Mouse (Mus musculus): Measurements from ENCODE around the gene Ccnf.

The Ccnf gene

DNA sequence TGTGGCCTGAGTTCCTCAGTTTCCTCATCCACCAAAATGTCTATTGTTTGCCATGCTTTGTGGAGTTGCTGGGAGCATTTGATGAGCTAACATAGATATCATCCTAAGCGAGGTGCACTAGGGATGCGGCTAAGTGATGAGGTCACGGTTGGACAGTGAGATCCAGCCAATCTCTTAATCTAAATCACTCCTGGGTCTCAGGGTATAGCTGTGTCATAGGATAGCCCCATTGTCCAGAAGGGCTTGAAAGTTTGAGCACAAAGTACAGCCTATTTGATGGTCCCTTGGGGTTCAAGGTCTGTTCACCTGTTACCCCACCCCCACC, 41.4 kb downstream of the Ccnf start:
- TF ChIP-seq GATA4 (IDR thresholded peaks at IDR 0.05; ENCODE audit: insufficient replicate concordance, low read length): no peak

DNA sequence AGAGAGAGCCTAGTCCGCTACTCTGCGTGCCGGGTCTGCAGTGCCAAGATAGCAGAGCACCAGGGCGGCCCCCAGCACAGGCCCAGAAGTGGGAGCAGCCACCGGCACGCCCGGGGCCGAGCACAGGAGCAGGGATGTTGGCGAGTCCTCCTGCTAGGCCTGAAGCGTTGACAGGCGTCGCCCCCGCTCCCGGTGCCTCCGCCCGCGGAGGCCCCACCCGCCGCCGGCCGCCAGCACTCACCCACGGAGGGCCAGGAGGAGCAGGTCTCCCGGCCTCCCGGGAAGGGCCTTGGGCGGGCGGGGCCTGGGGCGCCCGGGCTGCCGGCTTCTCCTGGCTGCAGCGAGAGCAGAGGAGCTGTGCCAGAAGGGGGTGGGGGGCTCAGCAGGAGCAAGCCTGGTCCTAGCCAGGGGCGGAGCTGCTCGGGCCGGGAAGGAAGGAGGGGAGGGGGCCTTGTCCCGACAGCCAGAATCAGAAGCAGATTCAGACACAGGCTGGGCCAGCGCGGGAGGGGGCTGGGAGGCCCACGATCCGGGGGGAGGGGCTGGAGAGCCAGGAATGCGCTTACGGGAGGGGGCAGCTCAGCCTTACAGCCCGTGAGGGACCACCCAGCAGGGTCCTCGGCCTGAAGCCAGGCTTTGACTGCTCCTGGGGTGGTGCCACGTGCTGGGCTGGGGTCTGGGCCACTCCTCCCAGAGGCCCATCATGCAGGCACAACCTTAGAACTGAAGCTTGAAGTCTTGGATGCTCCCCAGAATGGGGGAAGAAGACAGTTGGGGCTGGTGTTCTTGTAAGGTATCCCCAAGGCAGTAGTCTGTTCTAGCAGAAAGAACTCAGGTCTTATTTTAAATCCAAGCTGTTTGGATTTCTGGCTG, 42.0 kb downstream of the Ccnf start, which contains the start of gene Ntn3:
Ntn3 (minus strand) TSS at position 489 of the 873 bp plus-strand sequence.
- no peak for TF ChIP-seq GATA4 (IDR thresholded peaks at IDR 0.05; ENCODE audit: insufficient replicate concordance, low read length)

DNA sequence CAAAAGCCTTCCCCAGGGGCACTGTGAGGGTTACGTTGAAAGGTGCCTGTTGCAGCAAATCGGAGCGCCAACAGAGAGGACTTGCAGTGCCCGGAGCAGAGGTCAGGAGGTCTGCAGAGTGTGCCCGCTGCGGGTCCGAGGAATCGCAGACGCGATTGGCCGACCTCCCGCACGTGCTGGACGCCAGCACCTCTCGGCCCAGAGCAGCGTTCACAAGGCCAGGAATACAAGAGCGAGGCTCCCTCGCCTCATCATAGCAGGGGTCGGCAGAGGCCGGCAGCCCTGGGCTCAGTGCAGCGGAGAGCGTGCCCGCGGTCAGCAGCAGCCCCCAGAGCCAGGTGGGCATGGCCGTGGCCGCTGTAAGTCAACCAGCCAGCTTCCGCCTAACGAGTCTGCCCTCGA, 42.6 kb downstream of the Ccnf start:
- no peak for TF ChIP-seq GATA4 (IDR thresholded peaks at IDR 0.05; ENCODE audit: insufficient replicate concordance, low read length)

DNA sequence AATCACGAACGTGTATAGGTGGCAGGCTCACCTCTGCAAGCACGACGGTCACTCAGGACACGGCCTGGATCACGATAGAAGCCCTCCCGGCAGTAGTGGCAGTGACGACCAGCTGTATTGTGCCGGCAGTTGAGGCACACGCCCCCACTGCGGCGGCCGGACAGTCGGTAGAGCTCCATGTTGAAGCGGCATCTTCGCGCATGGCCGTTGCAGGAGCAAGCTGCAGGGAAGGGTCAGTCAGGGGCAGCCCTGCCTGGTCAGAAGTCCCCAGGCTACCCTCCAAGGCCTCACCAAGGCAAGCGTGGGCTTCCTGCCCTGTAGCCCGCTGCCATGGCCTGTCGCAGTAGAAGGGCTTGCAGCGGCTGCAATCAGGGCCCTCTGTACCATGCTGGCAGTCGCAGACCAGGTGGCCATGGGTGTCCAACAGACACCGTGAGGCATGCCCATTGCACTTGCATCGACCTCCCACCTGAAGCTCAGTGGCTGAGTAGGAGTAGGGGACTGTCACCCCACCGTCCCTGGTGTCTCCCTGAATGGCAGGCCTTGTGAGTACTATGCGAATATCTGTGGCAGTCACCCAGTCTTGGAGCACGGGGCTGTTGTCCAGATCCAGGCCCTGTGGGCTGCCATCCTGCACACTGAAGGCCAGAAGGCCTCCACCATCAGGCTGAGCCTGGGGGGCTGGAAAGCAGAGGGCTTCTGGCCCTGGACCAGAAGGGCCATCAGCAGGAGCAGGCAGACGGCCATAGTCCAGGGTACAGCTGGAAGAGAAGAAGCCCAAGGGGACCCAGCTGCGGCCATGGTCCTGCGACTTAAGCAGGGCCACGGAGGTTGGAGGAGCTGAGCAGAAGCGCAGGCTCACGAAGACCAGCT, 43.3 kb downstream of the Ccnf start:
- no peak for TF ChIP-seq GATA4 (IDR thresholded peaks at IDR 0.05; ENCODE audit: insufficient replicate concordance, low read length)

DNA sequence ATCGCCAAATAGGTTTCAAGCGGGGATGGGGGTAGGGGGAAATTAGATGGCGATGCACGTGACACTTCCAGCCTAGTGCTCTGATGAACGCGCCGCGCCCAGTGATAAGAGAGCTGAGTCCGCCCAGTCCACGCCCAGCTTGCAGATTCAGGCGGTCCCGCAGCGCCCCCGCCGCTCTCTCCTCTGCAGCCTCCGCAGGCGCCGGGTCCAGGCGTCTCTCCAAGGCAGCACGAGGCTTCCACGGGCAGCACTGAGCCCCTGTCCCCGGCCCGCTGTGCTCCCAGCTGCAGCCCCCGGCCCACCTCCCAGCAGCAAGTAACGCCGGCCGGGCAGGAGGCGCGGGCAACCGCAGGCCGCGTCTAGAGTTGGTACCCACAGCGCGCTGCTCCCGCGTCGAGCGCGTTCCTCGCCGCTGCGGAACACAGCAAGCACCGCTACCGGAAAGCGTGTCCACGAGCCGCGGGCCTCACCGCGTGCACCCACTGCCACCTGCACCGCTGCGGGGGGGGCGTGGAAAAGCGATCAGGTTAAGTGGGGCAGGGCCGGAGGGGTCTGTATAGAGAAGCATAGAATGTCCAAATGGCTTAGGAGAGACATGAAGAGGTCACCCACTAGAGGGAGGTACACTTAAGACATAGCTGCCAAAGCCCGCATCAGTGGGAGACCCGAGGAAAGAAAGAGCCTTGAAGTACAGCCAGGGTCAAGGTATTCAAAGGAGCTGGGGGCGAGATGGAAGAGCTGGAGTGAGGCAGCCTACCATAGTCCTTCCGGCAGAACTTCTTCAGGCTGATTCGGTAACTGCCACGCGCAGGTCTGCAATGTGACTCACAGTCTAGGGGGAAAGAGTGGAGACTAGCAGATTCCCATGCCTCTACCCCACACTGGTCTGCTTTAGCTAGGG, 44.6 kb downstream of the Ccnf start:
- TF ChIP-seq GATA4 (IDR thresholded peaks at IDR 0.05; ENCODE audit: insufficient replicate concordance, low read length): peak; percentile 49; the same call in 1 of the 2 replicates

DNA sequence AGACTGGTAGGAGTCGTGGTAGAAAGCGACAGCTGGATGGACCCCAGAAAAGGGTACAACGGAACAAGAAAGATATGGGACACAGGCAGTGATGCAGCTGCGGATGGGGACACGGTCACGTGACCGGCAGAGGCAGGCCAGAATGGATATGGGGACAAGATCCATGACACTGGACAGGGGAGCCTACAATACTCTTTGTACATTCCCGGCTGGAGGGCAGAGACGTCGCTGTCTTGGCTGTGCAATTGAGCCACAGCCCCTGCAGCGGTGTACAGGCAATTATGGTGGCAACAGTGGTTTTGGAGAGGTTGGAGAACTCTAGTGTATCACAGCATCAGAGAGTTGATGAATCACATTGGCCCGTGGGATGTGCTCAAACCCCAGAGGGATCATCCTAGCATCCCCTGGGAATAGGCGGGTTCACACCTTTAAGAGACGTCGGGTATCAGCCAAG, 45.3 kb downstream of the Ccnf start:
- no peak for TF ChIP-seq GATA4 (IDR thresholded peaks at IDR 0.05; ENCODE audit: insufficient replicate concordance, low read length)

DNA sequence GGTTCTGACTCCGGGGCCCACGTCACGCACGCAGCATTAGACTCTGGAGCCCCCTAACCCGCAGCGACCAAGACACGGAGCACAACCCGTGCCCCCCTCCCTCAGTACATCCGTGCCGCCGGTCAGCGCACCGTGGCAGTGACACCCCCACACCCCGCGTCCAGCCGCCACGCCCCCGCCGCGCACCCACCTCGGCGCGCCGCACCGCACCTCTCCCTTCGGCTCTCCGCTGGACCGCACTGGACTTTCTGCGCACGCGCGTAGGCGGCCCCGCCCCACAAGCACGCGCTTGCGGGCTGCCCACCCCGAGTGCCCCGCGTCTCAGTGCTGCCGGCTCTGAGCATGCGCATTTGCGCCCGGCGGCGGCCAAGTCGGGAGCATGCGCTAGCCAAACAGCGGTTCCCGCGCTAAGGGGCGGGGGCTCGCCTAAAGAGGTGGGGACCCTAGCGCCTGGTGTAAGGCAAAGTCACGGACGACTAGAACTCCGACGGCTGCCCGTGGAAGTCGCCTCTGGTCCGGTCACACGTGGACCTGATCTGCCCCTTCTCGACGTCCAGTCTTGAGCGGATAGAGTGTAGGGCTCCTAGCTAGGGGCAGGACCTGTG, 45.9 kb downstream of the Ccnf start, which contains the start of gene Tbc1d24:
Tbc1d24 (minus strand) TSS at position 279 of the 605 bp plus-strand sequence.
- TF ChIP-seq GATA4 (IDR thresholded peaks at IDR 0.05; ENCODE audit: insufficient replicate concordance, low read length): no peak

DNA sequence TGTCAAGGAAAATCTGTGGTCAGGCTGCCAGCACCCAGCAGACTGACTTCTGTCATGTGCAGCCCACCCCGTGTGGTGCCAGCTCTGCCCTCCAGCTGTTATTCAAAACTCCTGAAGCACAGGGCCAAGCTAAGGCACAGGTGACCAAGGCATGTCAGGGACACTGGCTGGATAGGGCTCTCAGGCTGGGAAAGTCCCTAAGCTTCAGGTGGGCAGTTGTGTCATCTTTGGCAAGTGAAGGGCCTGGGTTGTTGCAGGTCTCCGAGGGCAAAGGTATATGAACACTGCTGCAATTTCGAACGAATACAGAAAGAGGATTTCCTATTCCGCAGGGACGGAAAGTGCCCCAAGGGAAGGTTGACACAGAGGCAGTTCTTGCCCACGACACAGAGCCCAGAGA, 46.4 kb downstream of the Ccnf start:
- no peak for TF ChIP-seq GATA4 (IDR thresholded peaks at IDR 0.05; ENCODE audit: insufficient replicate concordance, low read length)

DNA sequence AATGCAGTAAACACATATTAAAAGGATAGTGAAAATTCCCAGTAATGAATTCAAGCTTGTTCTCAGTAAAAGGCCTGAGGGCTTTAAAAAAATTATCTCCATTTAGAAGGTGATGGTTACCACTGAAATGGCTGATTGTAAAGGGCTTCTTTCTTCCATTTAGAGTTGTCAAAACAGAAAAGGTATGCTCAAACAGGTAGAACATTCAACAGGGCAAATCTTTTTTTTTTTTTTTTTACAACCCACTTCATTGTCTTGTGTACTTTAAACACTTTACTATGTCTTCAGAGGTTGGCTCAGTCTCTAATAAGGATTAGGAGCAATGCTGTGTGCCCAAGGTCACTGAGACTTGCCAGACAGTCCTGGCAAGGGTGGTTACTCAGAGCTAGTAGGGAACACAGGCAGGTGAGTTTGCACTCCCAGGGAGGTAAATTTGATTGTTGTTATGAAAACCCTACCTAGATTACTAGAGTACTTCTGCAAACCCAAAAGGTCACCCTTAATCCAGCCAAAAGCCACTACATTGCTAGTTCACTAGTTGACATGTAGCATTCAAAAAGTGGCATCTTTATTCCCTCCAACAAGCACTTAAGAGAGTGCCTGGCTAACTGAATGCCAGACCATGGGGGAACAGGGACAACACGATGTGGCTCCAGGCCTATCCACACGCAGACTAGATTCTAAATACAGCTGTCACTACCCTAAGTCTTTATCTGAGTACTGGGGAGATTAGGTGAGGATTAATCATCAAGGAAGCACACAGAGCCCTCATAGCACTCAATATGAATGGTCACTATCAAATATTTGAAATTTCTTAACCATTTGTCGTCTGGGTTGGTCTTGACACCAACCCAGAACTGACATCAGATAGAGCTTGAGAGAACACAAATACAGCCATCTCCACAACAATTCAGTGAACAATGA, 47.4 kb downstream of the Ccnf start:
- no peak for TF ChIP-seq GATA4 (IDR thresholded peaks at IDR 0.05; ENCODE audit: insufficient replicate concordance, low read length)

DNA sequence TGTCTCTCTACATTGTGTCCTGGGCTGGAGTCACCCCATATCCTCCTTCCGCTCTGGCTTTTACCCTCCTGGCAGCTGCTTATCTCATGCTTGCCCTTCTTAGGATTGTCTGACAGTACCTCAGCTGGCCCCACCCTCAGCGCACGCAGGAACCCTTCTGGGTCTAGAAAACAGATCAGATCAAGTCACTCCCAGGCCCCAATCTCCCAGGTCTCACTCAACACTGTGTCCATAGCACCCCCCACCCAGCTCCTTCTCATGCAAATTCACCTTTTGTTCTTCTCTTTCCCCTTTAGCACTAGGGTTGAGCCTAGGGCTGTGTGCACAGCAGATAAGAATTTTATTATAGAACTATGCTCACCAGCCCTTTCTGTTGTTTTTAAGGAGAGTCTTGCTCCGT, 48.2 kb downstream of the Ccnf start:
- no peak for TF ChIP-seq GATA4 (IDR thresholded peaks at IDR 0.05; ENCODE audit: insufficient replicate concordance, low read length)

DNA sequence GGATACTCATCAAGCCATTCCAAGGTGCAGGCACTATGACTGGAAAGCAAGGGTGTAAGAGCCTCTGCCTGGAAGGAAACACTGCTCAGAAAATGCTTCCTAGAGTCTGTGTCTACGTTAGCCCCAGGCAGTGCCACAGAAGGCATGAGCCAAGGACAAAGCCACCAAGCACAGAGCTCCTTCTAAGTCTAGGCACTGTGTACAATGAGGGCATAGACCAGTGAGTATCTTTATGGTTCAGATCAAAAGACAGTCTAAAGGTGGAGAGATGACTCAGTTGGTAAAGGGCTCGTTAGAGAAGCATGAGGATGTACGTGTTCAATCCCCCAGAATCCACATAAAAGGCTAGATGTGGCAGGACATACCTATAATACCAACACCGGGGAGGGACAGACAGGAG, 50.2 kb downstream of the Ccnf start:
- no peak for TF ChIP-seq GATA4 (IDR thresholded peaks at IDR 0.05; ENCODE audit: insufficient replicate concordance, low read length)

DNA sequence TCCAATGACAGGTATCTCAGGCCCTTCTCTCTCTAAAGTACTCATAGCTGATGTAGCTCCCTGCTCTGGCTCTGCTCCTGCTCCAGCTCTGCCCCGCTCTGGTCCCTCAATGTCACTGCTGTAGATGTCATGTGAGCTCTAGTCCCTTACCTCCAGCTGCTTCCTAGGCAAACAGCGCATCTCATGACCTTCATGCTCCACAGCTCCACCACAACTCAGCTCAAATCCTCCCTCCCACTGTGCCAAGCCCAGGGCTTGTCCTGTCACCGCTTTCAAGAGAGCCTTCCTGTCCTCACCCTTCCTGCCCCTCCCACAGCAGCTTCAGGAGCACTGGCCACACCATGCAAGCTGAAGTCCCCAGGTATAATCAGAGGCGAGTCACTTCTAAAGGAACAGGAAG, 51.5 kb downstream of the Ccnf start:
- no peak for TF ChIP-seq GATA4 (IDR thresholded peaks at IDR 0.05; ENCODE audit: insufficient replicate concordance, low read length)

DNA sequence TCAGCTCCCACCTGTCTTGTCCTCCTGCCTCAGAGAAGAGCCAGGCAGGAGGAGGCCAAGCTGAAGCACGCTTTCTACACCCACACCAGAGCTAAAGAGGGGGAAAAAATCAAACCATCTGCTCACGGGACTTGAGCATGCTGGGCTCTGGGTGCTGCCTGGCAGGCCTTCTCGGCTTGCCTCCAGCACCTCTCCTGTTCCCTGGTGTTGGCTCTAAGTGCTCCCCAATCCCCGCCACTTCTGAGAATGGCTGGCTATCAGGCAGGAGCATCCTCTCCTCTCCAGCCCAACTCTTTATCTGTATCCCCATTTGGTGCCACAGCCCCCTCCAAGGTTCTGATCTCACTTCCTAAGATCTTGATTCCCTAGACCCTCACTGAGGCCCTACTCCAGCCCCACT, 52.0 kb downstream of the Ccnf start:
- no peak for TF ChIP-seq GATA4 (IDR thresholded peaks at IDR 0.05; ENCODE audit: insufficient replicate concordance, low read length)
